Mouse (Mus musculus) Muller cell, postnatal 12 days (primary cell): ENCODE measurements around the gene Slc35b4.

ENCODE experiments used
- DNase-seq: peaks from one replicate; pipeline ENCODE4 v3.0.0-alpha.2; 2015; ENCODE audit errors: inconsistent ontology term

Slc35b4 gene

GRCm38 (mm10) chr6:34170844-34171494, 5.9 kb downstream of the Slc35b4 start:
- no peak for DNase-seq

DNA sequence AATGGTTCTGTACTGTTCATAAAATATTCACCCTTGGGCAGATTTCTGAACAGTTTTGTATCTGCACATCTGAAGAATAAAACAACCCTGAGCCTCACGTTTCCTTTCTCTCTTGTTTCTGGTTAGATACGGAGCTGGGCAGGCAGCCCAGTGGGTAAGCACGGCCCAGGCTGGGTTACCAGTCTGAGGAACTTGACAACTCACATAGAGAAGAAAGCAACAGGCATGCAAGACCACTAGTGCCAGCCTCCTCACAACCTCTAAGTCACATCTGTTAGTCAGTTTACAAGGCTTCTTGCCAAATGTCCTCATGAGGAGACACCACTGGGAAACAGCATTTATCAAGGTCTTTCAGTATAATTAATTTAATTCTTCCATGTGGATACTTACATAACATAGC, 8.1 kb downstream of the Slc35b4 start:
- DNase-seq, result no peak

GRCm38 (mm10) chr6:34163014-34163413, 13.9 kb downstream of the Slc35b4 start:
- DNase-seq, result no peak

DNA sequence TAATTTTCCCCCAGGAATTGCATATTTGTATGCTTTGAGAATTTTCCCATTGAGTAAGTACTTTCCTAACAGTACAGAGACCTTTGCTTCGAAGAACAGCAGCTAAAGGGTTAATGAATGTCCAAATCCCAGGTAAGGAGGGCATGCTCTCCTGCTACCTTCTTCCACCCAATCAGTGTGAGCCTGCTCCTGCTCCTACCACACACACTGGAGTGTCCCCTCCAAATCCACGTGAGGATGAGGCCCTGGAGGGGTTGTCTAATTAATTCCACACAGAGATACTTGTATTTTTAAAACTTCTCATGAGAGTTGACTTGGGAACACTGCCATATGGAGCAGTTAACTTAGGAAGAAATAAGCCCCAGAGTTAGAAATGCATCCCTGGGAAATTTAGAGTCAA, 14.3 kb downstream of the Slc35b4 start:
- no peak for DNase-seq

GRCm38 (mm10) chr6:34161511-34161910, 15.4 kb downstream of the Slc35b4 start:
- DNase-seq, result no peak

- DNase-seq, result no peak
These were observed 16.0 kb downstream of the Slc35b4 start for GRCm38 (mm10) chr6:34160816-34161310.

- DNase-seq, result no peak
These were observed 16.7 kb downstream of the Slc35b4 start for GRCm38 (mm10) chr6:34159998-34160815.

DNA sequence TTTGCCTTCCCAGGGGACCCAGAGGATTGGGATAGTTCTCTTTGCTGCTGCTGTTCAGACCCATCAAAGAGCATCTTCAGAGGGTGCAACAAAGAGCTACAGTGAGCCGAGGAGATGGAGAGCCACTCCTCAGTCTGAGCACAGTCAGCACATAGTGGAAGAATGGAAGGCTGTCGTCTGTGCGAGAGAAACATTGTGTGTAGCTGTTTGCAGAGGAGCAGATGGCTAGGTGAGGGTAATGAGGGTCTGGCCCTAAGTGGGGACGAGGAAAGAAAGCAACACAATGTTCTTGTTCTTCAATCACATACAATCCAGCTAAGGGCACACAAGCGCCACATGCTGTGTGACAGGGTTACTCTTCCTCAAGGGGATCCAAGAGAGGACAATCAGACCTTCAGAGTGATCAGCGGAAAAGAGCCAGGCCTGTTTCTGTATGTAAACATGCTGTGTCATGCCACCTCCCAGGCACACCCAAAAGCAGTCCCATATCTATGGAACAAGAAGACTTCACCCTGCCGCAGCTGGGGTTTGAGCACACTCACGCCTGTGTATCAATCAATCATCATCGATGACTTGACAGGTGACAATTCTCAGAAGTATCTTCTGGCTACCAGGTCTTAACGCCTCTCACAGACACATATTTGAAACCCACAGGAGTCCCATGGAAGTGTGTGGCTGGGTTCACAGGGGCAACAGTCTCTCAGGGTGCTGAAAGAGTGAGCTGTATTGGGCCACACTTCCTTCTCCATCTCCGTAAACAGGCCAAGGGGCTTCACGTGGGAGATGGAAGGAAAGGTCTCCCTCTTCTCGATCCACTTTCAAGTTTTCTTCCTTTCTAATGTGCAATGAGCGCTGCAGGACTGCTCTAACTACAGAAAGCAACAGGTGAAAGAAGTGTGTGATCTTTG, 19.8 kb downstream of the Slc35b4 start:
- DNase-seq, result no peak

DNA sequence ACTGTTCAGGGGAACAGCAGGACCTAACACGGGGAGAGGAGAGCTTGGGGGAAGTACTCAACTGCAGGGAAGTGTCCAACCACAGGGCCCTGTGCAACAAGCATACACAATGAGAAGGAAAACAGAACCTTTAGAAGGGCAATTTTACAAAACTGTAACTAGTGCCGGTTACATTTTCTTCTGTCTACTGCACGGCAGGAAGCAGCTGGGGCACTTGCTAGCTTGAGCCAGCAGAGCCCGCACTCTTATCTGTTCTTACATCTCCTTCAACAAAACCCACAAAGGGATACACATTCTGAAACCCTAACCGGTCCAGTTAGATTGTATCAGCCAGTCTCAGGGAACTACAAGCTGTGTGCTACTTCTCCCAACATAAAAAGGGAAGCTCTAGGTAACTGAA, 20.9 kb downstream of the Slc35b4 start:
- DNase-seq, result no peak

- no peak for DNase-seq
These were observed 21.6 kb downstream of the Slc35b4 start for GRCm38 (mm10) chr6:34155137-34155804.

- DNase-seq, result peak; percentile 30
These were observed 22.7 kb downstream of the Slc35b4 start for GRCm38 (mm10) chr6:34154202-34154601.

DNA sequence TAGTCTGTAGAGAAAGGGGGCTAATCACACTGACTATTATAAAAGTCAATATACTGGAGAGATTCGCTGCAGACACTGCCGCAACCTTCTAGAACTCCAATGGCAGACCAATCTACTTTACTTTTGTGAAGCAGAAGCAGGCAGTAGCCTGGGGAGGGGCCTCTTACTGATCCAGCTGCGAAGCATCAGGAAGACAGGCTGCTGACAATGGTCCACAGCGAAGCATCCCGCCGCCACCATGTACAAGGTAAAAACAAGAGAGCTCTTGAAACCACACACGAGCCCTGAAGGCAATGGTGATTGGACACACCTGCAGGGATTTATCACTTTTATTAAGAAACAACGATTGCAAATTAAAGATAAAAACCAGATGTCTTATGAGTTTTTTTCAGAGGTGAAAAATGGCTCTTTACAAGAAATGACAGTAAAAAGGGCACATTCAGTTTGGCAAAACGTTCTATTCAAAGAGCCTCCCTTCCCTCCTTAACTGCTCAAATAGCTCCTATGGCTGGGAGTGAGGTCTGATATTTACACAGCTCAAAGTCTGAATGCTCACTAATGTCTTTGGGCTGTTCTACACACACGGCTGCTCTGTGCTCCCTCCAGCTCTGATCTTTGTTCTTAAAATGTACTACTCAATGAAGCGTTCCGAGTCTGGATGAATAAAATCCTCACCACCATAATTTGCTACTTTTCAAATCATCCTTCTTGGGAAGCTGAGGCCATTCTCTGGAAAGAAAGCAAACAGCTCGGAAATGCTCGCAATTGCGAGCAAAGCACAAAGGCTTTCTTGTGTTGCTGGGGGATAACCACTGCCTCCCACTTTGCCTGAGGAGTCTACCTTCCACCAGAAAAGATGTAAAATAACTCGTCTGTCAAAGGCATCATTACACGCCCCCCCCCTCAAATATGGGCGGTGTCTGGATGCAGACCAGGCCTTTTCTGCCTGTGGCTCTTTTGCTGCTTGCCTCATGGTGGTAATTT, 23.6 kb downstream of the Slc35b4 start:
- peak; percentile 3 for DNase-seq

DNA sequence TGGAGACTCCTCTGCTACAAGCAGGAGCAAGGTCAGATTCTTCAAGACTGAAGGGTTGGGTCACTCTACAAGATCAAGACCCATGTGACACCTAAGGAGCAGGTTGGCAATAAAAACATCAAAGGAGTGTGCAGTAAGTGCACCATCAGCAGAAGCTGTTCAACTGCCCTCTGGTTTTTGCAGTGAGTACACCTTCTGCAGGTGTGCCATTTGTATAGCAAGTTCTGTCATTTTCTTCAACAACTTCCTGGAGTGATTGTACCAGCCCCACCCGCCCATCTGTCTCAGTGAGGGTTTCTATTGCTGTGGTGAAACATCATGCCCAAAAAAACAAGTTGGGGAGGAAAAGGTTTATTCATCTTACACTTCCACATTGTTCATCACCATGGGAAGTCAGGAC, 27.1 kb downstream of the Slc35b4 start:
- DNase-seq, result no peak

GRCm38 (mm10) chr6:34149066-34149465, 27.8 kb downstream of the Slc35b4 start:
- DNase-seq, result no peak

DNA sequence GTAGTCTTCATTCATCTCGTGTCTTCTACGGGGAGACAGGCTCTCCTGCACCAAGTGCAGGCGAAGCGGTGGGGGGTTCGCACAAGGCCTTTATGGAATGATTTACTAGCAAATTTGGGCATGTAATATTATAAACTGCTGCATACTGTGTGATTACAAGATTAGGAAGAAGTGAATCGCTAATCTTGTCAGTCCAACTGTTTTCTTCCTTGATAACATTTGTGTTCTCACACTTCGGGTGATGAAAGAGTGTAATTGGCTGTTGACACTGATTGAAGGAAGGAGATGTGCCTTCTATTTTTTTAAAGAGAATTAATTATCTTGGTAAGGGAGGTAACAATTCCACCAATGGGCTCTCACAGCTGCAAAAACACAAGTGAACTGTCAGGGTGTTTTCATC, 28.3 kb downstream of the Slc35b4 start:
- DNase-seq, result no peak

- DNase-seq, result no peak
These were observed 28.9 kb downstream of the Slc35b4 start for GRCm38 (mm10) chr6:34148021-34148420.

GRCm38 (mm10) chr6:34146042-34146441, 30.9 kb downstream of the Slc35b4 start:
- peak; percentile 16 for DNase-seq

- DNase-seq, result no peak
These were observed 34.0 kb downstream of the Slc35b4 start for GRCm38 (mm10) chr6:34142931-34143330.

DNA sequence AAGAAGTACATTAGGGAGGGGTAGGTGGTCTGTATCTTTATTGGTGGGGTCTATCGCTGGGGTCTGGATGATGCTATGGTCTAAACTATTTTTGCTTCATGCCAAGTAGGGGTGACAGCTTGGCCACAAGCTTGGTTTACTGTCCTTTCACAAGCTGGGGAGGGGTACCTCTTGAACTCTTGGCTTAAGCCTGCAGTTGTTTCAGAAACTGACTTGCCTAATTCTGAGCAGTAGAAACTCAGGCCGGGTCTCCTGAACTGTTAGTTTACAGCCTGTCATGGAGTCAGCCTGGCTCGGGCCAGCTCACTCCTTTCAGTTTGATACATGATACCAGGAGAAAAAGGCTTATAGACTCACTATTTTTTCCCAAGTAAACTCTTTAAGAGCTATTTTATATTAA, 38.5 kb downstream of the Slc35b4 start:
- no peak for DNase-seq

DNA sequence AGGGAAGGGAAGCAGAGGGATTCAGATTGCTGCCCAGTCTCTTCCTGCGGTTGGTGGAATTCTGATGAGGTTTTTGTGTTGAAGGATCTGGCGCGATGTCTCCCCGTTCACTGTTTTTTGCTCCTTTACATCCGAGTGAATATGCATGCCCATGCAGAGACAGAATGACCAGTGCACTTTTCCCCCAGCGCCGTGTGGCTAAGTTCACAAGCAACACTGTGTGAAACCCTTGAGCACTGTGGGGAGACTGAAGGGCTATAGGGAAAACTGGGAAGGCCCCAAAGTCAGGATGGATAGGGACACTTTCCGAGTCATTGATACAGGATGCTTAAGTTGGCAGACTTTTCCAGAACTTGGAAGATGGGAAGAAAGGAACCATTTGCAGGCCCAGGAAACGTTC, 44.5 kb downstream of the Slc35b4 start:
- DNase-seq, result no peak
